Mouse (Mus musculus) C2C12 (cell line): ENCODE data around the gene Tmem209.

Experiments
- MAX ChIP-seq: IDR thresholded peaks from one replicate; pipeline ENCODE4 v1.6.1; 2011; ENCODE audit warnings: mild to moderate bottlenecking, control low read depth
- MYOG ChIP-seq: IDR thresholded peaks from one replicate; pipeline ENCODE4 v1.6.1; 2011; ENCODE audit not compliant: control insufficient read depth, insufficient read length; ENCODE audit errors: extremely low read depth

DNA sequence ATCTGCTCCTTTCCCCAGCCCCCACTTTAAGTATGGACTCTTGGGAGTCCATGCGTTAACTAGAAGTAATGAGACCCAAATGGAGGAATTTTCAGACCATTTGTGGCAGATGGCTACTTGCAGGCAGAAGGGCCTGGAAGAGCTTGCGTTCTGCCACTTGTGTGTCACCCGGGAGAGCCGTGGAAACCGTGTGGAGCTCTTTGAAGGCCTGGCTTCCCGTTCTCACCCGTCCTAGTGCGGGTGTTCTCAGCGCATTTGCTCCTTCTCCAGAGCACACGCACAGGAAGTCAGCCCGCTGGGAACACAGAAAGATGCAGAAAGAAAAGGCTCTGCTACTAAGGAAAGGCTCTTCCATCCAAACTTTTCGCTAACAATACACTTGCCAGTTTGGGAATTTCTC, 33.5 kb upstream of the Tmem209 start:
- no peak for TF ChIP-seq MAX
- TF ChIP-seq MYOG: no peak
